Mouse (Mus musculus) cerebellum, adult 2 months (tissue): ENCODE data around the gene Coro2b. TPM values are rescaled to one million over a fixed set of nuclear protein-coding genes. Genes with fewer than 3 reads are reported as not detected.

Experiments used
- DNase-seq, 2 experiments: peaks; one replicate each; pipeline ENCODE4 v3.0.0; 2021
- H3K27ac ChIP-seq: fragments of 200-500 bp; 2 replicates; pipeline ENCODE4 v1.5.1; 2012; ENCODE audit warnings: low read length, control low read depth, inconsistent platforms; ENCODE audit not compliant: insufficient read depth
- H3K27me3 ChIP-seq: fragments of 200-500 bp; 2 replicates; pipeline ENCODE4 v1.6.1; 2012; ENCODE audit warnings: inconsistent platforms, mild to moderate bottlenecking, low read length, moderate library complexity; ENCODE audit not compliant: control insufficient read depth, insufficient read depth
- H3K4me1 ChIP-seq: fragments of 200-500 bp; 2 replicates; pipeline ENCODE4 v1.6.1; 2011; ENCODE audit warnings: low read length; ENCODE audit not compliant: control insufficient read depth, insufficient read depth
- H3K4me3 ChIP-seq: fragments of 200-500 bp; replicated peaks from 2 replicates; pipeline ENCODE3; 2011; ENCODE audit warnings: mild to moderate bottlenecking, low read depth, low read length, control low read depth; ENCODE audit not compliant: insufficient read depth
- CTCF ChIP-seq: fragments of 200-500 bp; IDR thresholded peaks from 2 replicates; pipeline ENCODE4 v1.5.1; 2011; ENCODE audit warnings: low read depth, mild to moderate bottlenecking, control low read depth, low read length, moderate library complexity, borderline replicate concordance; ENCODE audit not compliant: insufficient read depth
- POLR2A ChIP-seq: fragments of 200-500 bp; IDR thresholded peaks from 2 replicates; pipeline ENCODE4 v1.6.1; 2011; ENCODE audit warnings: low read length, control low read depth, borderline replicate concordance; ENCODE audit not compliant: insufficient read depth
- WGBS: fragments of 180-500 bp; shearing (Covaris S2); methylation state at CpG from one replicate; pipeline ENCODE4 v1.1.7; 2018; 5-methylcytosine and 5-hydroxymethylcytosine counted together
- polyA plus RNA-seq: library from polyadenylated mRNA; depleted of rRNA; stranded (reverse); fragments of >200 nt; gene quantifications from 2 replicates; pipeline ENCODE4 v1.2.3, GENCODE M21; 2012

Gene Coro2b
- polyA plus RNA-seq, 1 experiment = 210 TPM

- TF ChIP-seq POLR2A = no peak
- no peak for TF ChIP-seq CTCF
- no peak overlapping the region for H3K4me3 ChIP-seq
- peaks cover 64% of the 10 kb centered on the region for H3K4me1 ChIP-seq
- no peak for DNase-seq
- WGBS = 78% methylated on average over 9 of the region's 9 CpGs
- H3K27me3 ChIP-seq = no peaks in the 10 kb centered on the region
- H3K27ac ChIP-seq = peak overlapping the region; percentile 48
Observed at GRCm38 (mm10) chr9:62480149-62480548, 56.7 kb downstream of the Coro2b start.

DNA sequence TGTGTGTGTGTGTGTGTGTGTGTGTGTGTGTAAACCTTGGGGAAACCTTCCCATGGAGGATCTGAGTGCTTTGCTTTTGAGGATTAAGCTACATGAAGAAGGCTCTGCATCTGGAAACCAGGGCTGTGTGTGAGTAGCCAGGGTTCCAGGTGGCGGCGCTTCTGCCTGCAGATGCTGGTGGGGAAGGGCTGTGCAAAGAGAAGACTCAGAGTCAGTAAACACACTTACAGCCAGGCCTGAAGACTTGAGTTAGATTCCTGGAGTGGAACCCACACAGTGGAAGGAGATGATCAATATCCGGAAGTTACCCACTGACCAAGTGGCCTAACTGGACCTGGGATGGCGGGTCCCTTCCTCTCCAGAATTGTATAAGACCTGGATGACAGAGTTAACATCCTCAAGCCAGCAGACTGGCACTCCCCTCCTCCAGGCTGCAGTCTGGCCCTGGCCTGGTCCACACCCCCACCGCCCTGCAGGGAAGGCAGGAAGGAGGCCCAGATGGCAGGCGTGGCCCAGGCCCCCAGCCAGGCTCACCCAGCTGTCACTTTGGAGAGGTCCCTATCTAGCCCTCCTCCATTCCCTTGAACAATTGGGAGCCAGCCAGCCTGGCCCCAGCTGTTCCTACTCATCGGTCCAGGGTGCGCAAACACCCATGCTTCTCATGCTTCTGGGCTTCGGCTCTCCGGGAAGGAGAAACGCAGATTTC is 59.9 kb downstream of the Coro2b start:
- Histone ChIP-seq H3K4me3 (no peak overlapping the region), H3K27me3 (no peaks in the 10 kb centered on the region), H3K27ac (peak overlapping the region; percentile 90), H3K4me1 (peaks cover 74% of the 10 kb centered on the region)
- TF ChIP-seq CTCF (0 out of 2 replicates have a peak, but pooled peaks have one; percentile 2), POLR2A (no peak)
- peak; percentile 97 to 98 for DNase-seq
- WGBS = 6% methylated on average over 11 of the region's 11 CpGs

DNA sequence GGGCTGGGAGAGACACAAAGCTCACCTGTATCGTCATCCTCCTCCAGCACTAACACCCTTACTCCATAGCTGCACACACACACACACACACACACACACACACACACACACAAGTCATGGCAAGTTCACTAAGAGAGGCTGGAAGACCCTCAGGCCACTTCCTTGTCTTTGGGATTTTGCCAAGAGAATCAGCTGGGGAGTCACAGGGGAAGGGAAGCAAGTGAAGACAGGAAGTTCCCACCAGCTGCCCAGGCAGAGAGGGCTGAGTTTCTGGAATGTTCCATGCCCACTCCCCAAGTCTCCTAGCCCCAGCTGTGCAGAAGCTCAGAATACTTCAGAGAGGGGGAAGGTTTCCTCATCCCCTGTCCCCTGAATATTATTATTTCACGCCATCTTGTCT is 62.6 kb downstream of the Coro2b start:
- no peak overlapping the region for H3K4me3 ChIP-seq
- WGBS = 60% methylated on average over 2 of the region's 2 CpGs
- H3K27ac ChIP-seq = peak overlapping the region; percentile 98
- TF ChIP-seq CTCF = no peak
- TF ChIP-seq POLR2A = no peak
- no peak for DNase-seq
- H3K4me1 ChIP-seq = peaks cover 69% of the 10 kb centered on the region
- H3K27me3 ChIP-seq = no peaks in the 10 kb centered on the region

- TF ChIP-seq CTCF (no peak; the same call in 1 of the 2 replicates), POLR2A (peak; percentile 13; the same call in 1 of the 2 replicates)
- Histone ChIP-seq H3K27me3 (no peaks in the 10 kb centered on the region), H3K4me1 (peaks cover 76% of the 10 kb centered on the region), H3K27ac (peak overlapping the region; percentile 98), H3K4me3 (no peak overlapping the region)
- peak; percentile 95 to 98 for DNase-seq
- whole genome bisulfite sequencing = 17% methylated on average over 14 of the region's 14 CpGs
Observed at GRCm38 (mm10) chr9:62471541-62472189, 65.2 kb downstream of the Coro2b start.

GRCm38 (mm10) chr9:62471041-62471440 is 65.8 kb downstream of the Coro2b start:
- DNase-seq = peak in 1 of 2 experiments; percentile 31
- H3K4me3 ChIP-seq = no peak overlapping the region
- H3K4me1 ChIP-seq = peaks cover 79% of the 10 kb centered on the region
- H3K27ac ChIP-seq = peak overlapping the region; percentile 98
- TF ChIP-seq CTCF (no peak), POLR2A (no peak)
- 50% methylated on average over 14 of the region's 14 CpGs for whole genome bisulfite sequencing
- H3K27me3 ChIP-seq = no peaks in the 10 kb centered on the region

GRCm38 (mm10) chr9:62470398-62470797 is 66.4 kb downstream of the Coro2b start:
- 3% methylated on average over 1 of the region's 1 CpGs for WGBS
- Histone ChIP-seq H3K27ac (peak overlapping the region; percentile 98), H3K4me3 (no peak overlapping the region), H3K4me1 (peaks cover 80% of the 10 kb centered on the region), H3K27me3 (no peaks in the 10 kb centered on the region)
- DNase-seq = peak; percentile 92 to 94
- TF ChIP-seq POLR2A (no peak), CTCF (peak; percentile 99)

DNA sequence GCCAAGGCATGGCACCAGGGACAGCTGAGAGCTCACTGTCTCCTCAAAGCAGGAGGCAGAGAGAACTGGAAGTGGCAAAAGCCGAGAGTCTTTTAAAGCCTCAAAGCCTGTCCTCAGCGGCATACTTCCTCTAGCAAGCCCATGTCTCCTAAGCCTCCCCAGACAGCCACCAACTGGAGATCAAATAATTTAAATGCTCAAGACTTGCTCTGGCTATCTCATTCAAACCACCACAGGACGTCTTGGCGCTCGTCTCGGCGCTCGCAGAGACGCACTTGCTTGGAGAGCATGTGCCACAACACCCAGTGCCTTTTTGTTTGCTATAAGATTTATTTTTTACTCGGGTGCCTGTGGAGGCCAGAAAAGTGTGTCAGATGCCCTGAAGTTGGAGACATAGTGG is 67.1 kb downstream of the Coro2b start:
- no peak for TF ChIP-seq CTCF
- no peak for TF ChIP-seq POLR2A
- H3K27ac ChIP-seq = peak overlapping the region; percentile 95
- H3K4me3 ChIP-seq = no peak overlapping the region
- H3K27me3 ChIP-seq = no peaks in the 10 kb centered on the region
- WGBS = 16% methylated on average over 10 of the region's 10 CpGs
- peak; percentile 75 to 76 for DNase-seq
- H3K4me1 ChIP-seq = peaks cover 82% of the 10 kb centered on the region

DNA sequence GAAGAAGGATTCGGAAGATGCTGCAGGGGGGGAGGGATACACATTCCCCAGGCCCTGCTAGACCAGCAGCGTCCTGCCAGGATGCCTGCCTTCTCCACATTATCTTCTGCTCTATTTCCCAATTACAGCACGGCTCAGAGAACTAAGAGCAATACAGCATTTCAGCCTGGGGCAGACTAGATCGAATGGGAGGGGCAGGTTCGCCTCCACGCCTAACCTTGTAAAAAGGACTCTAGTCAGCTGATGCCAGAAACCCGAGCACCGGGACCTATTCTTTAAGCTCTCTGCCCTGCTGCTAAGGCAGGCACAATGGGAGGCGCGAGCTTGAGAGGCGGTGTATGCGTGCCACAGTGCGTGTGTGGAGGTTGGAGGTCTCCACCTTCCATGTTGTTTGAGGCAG is 67.7 kb downstream of the Coro2b start:
- peak; percentile 91 to 99 for DNase-seq
- H3K4me3 ChIP-seq = peak overlapping the region; percentile 14
- H3K27ac ChIP-seq = peak overlapping the region; percentile 96
- TF ChIP-seq CTCF (no peak), POLR2A (peak; percentile 50; the same call in 1 of the 2 replicates)
- no peaks in the 10 kb centered on the region for H3K27me3 ChIP-seq
- H3K4me1 ChIP-seq = peaks cover 81% of the 10 kb centered on the region
- 6% methylated on average over 13 of the region's 13 CpGs for WGBS
